Mouse (Mus musculus) spleen, embryonic (tissue): ENCODE data around the gene Coro2a.

ENCODE experiments used
- CTCF ChIA-PET: fragments of 350-600 bp; sonication (Branson Sonifier 250); formaldehyde crosslinking; loops from one replicate; lab custom pipeline; 2022; lab: Charles Lee

Coro2a gene

DNA sequence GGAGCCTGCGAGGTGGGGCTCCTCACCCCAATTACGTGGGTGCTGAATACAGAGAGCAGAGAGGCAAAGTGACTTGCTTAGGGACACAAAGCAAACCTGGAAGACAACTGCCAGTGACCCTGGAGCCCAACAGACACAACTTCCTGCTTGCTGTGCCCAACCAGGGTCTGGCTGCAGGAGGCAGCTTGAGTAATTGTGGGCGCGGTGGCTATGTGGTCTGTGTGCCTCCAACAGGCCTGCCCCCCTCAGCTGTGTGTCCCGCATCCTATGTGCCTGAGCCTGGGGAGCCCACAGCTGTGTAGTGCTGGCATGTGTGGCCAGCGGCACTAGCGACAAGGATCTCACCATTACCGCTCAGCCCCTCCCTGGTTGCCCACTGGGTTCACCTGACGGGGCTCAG, 12.6 kb upstream of the Coro2a start:
- CTCF ChIA-PET: no interaction called here

- CTCF ChIA-PET: interaction anchor here (0.6 to 1.4 kb wide), 2 partner anchors 10 to 11 kb away, joined by 5 to 6 read pairs; no protein-coding TSS in a partner anchor
Measured at GRCm38 (mm10) chr4:46613618-46614017, 11.6 kb upstream of the Coro2a start.

GRCm38 (mm10) chr4:46611181-46611580, 9.2 kb upstream of the Coro2a start:
- CTCF ChIA-PET: interaction anchor here (0.6 to 1.5 kb wide), 8 partner anchors 9 to 70 kb away, joined by 3 to 10 read pairs (median 4); no protein-coding TSS in a partner anchor

DNA sequence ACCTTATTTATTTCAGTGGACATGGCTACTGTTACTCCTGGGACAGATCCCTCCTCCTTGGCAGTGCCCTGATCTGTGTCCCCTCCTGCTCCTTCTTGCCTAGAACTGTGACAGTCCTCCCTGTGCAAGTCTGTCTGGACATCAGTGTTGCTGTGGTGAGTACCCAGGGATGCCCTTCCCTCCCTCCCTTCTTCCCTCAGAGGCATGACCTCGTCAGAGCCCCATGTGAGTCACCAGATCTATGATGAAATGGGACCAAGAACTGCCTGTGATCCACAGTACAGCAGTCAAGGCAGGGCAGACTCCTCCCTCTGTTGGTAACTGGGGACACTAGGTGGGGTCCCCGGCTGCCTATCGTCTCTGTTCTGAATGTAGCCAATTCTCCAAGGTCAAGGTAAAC, 5.6 kb upstream of the Coro2a start:
- CTCF ChIA-PET: interaction anchor here (0.6 kb wide), 1 partner anchor 637 kb away, joined by 6 read pairs; no protein-coding TSS in a partner anchor

DNA sequence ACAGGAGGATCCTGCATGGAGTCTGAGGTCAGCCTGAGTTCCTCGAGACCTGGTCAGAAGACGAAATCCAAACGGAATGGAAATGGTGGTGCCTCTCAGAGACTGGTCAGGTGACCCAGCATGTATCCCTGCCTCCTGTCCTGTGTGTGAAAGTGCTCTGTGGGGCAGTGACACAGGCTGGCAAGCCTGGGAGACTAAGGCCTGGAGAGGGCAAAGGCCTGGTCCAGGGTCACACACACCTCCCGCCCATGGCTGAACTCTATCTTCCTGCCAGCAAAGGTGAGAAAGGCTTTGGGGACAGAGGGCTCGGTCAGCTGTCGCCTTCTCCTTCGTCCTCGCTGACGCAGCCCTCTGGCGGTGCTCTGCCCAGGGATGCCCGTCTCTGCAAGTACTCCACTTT, 3.4 kb upstream of the Coro2a start:
- CTCF ChIA-PET: no interaction called here

- CTCF ChIA-PET: interaction anchor here (1.1 kb wide), 1 partner anchor 10 kb away, joined by 6 read pairs; no protein-coding TSS in a partner anchor
Measured at GRCm38 (mm10) chr4:46602704-46603103, 702 bp upstream of the Coro2a start.

DNA sequence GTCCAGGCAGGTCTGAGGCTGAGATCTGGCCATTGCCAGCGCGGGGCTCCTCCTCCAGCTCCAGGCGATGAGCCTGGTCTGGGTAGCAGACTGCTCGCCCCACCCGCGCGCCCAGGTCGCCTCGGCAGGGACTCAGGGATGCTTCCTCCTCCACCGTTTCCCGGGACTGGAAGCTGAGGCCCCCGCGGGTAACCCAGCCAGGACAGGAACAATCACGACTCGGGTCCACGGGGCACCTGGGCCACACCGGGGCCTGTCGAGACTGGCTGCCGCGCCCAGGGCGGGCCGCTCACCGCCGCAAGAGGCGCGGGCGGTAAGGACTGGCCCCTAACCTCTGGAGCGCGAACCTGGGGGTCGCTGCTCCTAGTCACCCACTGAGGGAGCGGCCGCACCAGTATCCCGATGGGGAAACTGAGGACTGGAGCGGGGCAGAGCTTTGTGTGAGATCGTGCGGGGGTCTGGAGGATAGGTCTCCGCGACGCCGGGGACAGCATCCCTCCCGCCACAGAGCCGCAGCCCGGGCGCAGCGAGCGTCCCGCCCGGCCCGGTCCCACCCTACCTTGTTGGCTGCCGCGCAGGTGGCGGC, 651 bp downstream of the Coro2a start:
- CTCF ChIA-PET: interaction anchor here (0.6 to 1.6 kb wide), 4 partner anchors 10 to 55 kb away, joined by 3 to 8 read pairs (median 4); no protein-coding TSS in a partner anchor

DNA sequence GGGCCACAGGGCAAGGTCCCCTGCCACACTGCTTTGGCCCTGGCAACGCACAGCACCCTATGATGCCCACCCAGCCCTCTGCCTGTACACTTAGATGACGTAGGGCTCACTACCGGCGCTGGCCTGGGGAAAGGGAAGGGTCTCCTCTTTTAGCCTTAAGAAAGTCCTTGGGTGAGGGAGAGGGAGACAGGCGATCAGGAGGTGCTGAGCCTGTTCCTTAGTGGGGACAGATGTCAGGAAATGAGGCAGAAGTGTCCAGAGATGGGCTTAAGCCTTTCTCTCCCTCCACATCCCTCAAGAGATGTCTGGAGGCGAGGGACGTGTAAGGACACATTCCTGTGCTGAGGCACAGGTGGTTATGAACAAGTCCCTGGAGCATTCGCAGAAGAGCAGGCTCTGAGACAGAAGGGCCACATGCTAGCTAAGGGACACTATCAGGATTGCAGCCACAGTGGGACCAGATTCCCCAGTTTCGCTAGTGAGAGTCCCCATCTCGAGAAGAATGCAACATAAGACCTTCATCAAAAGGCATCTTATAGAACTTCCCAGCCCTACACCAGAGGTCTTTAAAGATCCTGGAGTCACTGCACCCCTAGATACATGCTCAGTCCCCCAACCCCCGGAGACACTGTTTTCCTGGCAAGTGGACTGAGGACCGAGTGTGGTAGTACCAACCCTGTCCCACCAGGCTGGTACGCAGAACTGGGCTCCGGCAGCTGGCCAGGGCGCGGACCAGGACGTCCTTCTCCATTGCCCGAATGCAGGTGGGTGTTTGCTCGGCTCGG, 1.3 kb downstream of the Coro2a start:
- CTCF ChIA-PET: interaction anchor here (0.5 to 1.6 kb wide), 4 partner anchors 9 to 56 kb away, joined by 3 to 5 read pairs (median 4); no protein-coding TSS in a partner anchor

DNA sequence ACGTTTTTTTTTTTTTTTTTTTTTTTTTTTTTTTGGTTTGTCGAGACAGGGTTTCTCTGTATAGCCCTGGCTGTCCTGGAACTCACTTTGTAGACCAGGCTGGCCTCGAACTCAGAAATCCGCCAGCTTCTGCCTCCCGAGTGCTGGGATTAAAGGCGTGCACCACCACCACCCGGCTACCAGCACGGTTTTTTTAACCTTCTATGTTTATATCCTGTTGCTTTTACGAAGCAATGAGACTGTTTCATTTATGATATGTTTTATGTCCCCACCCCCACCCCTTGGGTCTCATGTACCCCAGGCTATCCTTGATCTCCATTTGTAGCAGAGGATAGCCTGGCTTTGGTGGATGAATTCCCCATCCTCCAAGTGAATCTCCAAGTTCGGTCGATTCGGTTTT, 2.4 kb downstream of the Coro2a start:
- CTCF ChIA-PET: interaction anchor here (0.5 to 0.7 kb wide), 2 partner anchors 55 to 186 kb away, joined by 3 to 4 read pairs; no protein-coding TSS in a partner anchor

GRCm38 (mm10) chr4:46598981-46599380, 3.0 kb downstream of the Coro2a start:
- CTCF ChIA-PET: interaction anchor here (0.7 kb wide), 1 partner anchor 185 kb away, joined by 3 read pairs; no protein-coding TSS in a partner anchor

DNA sequence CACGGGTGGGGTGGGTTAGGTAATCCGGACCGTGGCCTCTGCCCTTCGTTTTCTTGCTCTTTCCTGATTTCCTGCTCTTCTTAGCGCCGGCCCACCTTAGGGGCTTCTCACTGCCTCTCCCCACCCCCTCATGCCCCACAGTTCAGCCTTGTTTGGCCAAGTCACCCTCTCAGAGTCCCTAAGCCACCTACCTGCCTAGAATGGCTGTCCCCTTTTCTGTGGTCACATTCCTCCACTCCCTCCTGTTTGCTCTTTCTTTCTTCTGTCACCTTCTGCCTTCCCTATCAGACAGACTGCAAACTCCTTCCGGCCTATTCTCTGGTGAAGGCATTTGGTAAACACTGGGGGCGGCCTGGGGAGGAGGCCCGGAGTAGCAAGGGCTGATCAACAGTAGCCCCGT, 3.9 kb downstream of the Coro2a start:
- CTCF ChIA-PET: interaction anchor here (0.7 kb wide), 1 partner anchor 1582 kb away, joined by 4 read pairs; no protein-coding TSS in a partner anchor

GRCm38 (mm10) chr4:46597286-46597961, 4.6 kb downstream of the Coro2a start:
- CTCF ChIA-PET: no interaction called here

- CTCF ChIA-PET: interaction anchor here (1.0 kb wide), 1 partner anchor 13 kb away, joined by 3 read pairs; no protein-coding TSS in a partner anchor
Measured at GRCm38 (mm10) chr4:46596398-46596797, 5.6 kb downstream of the Coro2a start.

GRCm38 (mm10) chr4:46594131-46594530, 7.9 kb downstream of the Coro2a start:
- CTCF ChIA-PET: no interaction called here

DNA sequence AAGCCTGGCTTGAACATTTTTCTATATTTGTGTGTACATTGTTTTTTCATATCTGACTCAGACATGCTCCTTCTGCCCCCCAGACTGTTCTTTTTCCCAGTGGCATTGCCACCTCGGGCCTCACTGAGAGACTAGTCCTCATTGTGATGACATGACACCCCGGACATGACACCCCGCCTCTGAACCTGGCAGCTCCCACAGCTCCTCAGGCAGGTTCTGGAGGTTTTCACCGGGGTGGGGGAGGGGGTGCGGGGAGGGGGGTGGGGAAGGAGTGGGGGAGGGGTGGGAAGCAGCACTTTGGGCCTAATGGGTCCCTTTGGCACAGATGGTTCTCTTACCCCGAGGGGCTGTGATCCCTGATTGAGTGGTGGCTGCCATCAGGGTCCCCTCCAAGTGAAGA, 8.5 kb downstream of the Coro2a start:
- CTCF ChIA-PET: no interaction called here

- CTCF ChIA-PET: interaction anchor here (0.6 to 1.3 kb wide), 2 partner anchors 10 to 64 kb away, joined by 3 to 5 read pairs; partner anchors contain the start of gene Coro2a
Measured at GRCm38 (mm10) chr4:46591833-46592520, 10.0 kb downstream of the Coro2a start.

- CTCF ChIA-PET: interaction anchor here (1.0 to 1.3 kb wide), 2 partner anchors 11 to 20 kb away, joined by 3 to 5 read pairs; partner anchors contain the start of gene Coro2a
Measured at GRCm38 (mm10) chr4:46590810-46591209, 11.2 kb downstream of the Coro2a start.

DNA sequence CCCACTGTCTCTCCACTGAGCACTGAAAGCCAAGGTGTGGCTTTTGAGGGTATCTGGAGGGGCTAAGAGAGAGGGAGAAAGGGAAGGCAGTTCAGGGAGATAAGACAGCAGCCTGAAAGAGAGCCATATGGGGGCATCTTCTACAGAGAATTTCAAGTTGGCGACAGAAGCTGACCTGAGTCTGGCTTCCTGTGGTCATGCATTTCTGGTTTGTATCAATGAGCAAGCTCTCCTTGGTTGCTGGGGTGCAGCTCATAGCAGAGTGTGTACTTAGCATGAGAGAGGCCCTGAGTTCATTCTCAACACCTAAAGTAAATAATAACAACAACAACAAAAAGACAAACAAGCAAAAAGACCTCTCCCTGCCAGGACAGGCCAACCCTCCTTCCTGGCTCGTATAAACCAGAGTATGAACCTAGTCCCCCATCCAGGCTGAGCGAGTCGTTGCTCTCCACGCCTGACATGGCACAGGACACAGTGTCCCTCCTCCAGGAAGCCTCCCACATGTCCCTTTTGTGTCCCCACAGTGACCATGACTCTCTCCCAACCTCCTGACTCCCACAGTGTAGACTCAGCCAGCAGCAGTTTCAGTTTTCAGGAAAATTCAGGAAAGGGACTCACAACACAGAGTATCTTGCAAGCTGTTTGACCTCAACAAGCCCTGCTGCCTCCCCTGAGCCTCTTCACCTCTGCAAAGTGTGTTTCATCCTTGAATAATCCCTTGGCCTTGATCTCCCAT, 11.9 kb downstream of the Coro2a start:
- CTCF ChIA-PET: interaction anchor here (1.0 kb wide), 1 partner anchor 21 kb away, joined by 3 read pairs; no protein-coding TSS in a partner anchor

DNA sequence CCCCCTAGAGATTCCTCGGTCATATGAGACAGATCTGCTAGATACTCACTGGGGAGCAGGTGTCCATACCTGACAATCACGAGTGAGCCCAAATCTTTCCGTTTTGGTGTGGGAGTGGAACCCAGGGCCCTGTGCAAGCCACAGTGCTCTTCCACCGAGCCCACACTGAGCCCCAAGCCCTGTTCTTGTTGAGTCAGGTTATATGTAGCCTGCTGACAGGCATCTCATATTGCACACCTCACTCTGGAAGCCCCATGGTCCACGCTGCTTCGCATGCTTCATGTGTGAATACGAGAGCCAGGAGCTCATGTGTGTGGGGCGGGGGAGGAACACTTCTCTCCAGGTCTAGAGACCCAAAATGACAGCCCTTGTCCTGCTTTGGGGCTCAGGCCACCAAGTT, 12.9 kb downstream of the Coro2a start:
- CTCF ChIA-PET: no interaction called here

DNA sequence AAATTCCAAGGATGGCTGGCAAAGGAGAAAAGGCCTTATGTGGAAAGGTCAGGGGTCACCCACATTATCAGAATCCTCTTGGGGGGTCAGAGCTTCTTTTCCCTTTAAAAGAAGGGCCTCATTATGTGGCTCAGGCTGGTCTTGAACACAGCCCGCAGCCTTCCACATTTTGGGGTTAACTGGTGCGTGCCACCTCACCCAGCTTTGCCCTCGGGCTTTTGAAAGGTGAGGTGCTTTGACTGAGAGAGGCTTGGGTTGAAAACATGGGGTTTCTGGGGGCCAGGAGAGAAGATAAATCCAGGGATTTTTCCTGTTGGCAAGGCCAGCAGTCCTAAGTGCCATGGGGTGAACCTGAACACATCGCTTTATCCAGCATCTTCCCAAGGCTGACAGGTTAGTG, 15.5 kb downstream of the Coro2a start:
- CTCF ChIA-PET: no interaction called here
